Mouse (Mus musculus) testis, adult 2 months (tissue): ENCODE measurements around the gene Klhl22.

Source experiments
- CTCF ChIP-seq: fragments of 200-500 bp; IDR thresholded peaks from 2 replicates; pipeline ENCODE4 v1.5.1; 2012; ENCODE audit warnings: low read depth, mild to moderate bottlenecking, inconsistent platforms, low read length, moderate library complexity; ENCODE audit not compliant: control insufficient read depth, insufficient read depth, insufficient replicate concordance
- POLR2A ChIP-seq: fragments of 200-500 bp; IDR thresholded peaks from 2 replicates; pipeline ENCODE4 v1.6.1; 2012; ENCODE audit warnings: low read depth, mild to moderate bottlenecking, inconsistent platforms, low read length, moderate library complexity; ENCODE audit not compliant: control insufficient read depth

DNA sequence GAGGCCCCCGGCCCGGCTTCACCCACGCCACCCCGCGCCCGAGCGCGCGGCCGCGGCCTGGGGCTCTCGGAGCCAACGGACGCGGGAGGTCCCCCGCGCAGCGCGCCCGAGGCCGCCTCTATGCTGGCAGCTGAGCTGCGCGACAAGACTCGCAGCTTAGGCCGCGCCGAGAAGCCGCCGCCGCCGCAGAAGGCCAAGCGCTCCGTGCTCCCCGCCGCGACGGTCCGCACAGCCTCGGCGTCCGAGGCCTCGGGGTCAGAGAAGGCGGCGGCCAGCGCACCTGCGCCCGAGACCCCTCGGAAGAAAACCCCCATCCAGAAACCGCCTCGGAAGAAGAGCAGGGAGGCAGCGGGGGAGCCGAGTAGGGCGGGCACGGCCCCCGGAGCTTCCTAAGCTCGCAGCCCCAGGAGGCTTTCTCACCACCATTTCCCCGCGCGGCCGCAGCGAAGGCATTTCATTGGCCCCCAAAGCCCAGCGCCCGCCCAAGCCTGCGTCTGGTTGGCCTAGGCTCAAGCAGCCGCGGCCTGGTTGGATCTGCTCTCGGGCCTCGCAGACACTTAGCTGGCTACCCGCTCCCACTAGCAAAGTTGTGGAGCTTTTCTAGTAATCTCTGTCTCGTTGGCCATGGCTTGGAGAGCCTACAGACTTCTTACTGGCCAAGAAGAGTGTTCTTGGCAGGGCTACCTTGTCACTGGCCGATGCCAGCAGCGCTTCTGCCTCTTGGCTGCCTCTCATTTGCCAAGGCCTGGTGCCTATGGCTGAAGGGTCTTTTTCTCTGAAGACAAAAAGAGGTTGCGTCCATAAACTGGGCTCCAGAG, 48.0 kb downstream of the Klhl22 start:
- no peak for TF ChIP-seq CTCF
- 0 out of 2 replicates have a peak, but pooled peaks have one; percentile 12 for TF ChIP-seq POLR2A
